Mouse (Mus musculus) liver, postnatal 0 days (tissue): Measurements from ENCODE around the gene Gpr22.

ENCODE experiments used
- CTCF ChIP-seq: sonication (generic); IDR thresholded peaks from 2 replicates; pipeline ENCODE4 v1.5.1; 2016; ENCODE audit warnings: antibody characterized with exemption, low read depth
- EP300 ChIP-seq: IDR thresholded peaks from 2 replicates; pipeline ENCODE4 v1.6.1; 2016; ENCODE audit warnings: antibody characterized with exemption, low read depth, mild to moderate bottlenecking

DNA sequence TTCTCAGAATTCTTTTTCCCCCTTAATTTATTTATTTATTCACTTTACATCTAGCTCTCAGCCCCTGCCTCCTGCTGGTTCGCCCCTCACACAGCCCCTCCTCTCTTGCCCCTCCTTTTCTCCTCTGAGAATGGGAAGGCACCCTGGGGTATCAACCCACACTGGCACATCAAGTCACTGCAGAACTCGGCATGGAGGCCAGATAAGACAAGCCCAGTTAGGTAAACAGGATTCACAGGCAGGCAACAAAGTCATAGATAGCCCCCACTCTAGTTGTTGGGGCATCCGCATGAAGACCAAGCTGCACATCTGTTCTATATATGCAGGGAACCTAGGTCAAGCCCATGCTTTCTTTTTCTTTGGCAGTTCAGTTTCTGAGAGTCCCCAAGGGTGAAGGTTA lies 46.6 kb downstream of the Gpr22 start:
- no peak for TF ChIP-seq CTCF
- no peak for TF ChIP-seq EP300
